12 mouse cellular contexts compared by ENCODE assay signal in genomic region chr2:11914782-11915181, GRCm38 (mm10).
DNase-seq lines count a peak whose midpoint lies in the region; ATAC-seq and TF ChIP-seq lines count a peak whose summit lies in the region.
"Had no signal": no experiment of that assay in that cellular context is flagged by ENCODE, and none has a peak within 500 bp of the region (broad histone marks: within the 10 kb centered on the region; RNA-seq: fewer than 3 reads in every experiment).

No protein-coding gene starts in this region.

- H3K36me3 ChIP-seq in limb, embryonic 14.5 days (ENCODE audit: control insufficient read depth, insufficient read depth, low read length): no peaks in the 10 kb centered on the region
- H3K36me3 ChIP-seq in limb, embryonic 10.5 days: no peaks in the 10 kb centered on the region
- H3K36me3 ChIP-seq in G1E (replicated peaks): no peaks in the 10 kb centered on the region
- no peaks in the 10 kb centered on the region for H3K36me3 ChIP-seq in liver, embryonic 14.5 days (replicated peaks; ENCODE audit: control insufficient read depth, insufficient read depth, low read depth)
- H3K36me3 ChIP-seq in hindbrain, postnatal 0 days (ENCODE audit: insufficient read depth, low read length): no peaks in the 10 kb centered on the region
- H3K36me3 ChIP-seq: embryonic facial prominence, embryonic 15.5 days had no signal

- ATAC-seq in limb, embryonic 14.5 days (ENCODE audit: low FRiP score, low read depth): no peak
- peak; percentile 40; the same call in 1 of the 2 replicates for ATAC-seq in G1E (ENCODE audit: extremely low read depth, insufficient number of reproducible peaks, low FRiP score, poor library complexity, severe bottlenecking)
- peak; percentile 88; the same call in 1 of the 2 replicates for ATAC-seq in liver, embryonic 14.5 days (ENCODE audit: insufficient read depth)
- no peak for ATAC-seq in hindbrain, postnatal 0 days
- ATAC-seq: intestine, postnatal 0 days had no signal

- H3K9me3 ChIP-seq in limb, embryonic 14.5 days (ENCODE audit: control insufficient read depth, low read length): no peaks in the 10 kb centered on the region
- H3K9me3 ChIP-seq in limb, embryonic 10.5 days (replicated peaks): no peaks in the 10 kb centered on the region
- H3K9me3 ChIP-seq in G1E (replicated peaks): no peaks in the 10 kb centered on the region
- H3K9me3 ChIP-seq in liver, embryonic 14.5 days (ENCODE audit: control insufficient read depth, low read length): no peaks in the 10 kb centered on the region
- no peaks in the 10 kb centered on the region for H3K9me3 ChIP-seq in hindbrain, postnatal 0 days (ENCODE audit: low read length)
- H3K9me3 ChIP-seq: embryonic facial prominence, embryonic 15.5 days had no signal

- DNase-seq in limb, embryonic 14.5 days (ENCODE audit: low spot score): peak; percentile 14
- DNase-seq in limb, embryonic 10.5 days (ENCODE audit: low spot score): no peak
- DNase-seq in G1E (ENCODE audit: low spot score): no peak
- DNase-seq in c-Kit-negative CD71-positive TER-119-positive erythroid progenitor cells, embryonic 14.5 days (ENCODE audit: low read depth, low spot score): peak; percentile 71
- peak; percentile 49 to 55 (median 52) for DNase-seq in liver, embryonic 14.5 days (ENCODE audit: low read depth in 3 of 3, low spot score in 3 of 3)
- DNase-seq in cerebellum, adult 2 months: no peak
- DNase-seq in gastrocnemius, adult 18-20 months (ENCODE audit: low spot score): no peak
- no peak for DNase-seq in hindbrain, postnatal 0 days (ENCODE audit: low spot score)

- TF ChIP-seq EP300 in liver, embryonic 14.5 days (IDR thresholded peaks at IDR 0.05; ENCODE audit: low read depth): no peak

- no peak overlapping the region for H3K4me2 ChIP-seq in limb, embryonic 14.5 days (replicated peaks; ENCODE audit: low read depth, low read length, severe bottlenecking)
- H3K4me2 ChIP-seq in liver, embryonic 14.5 days (ENCODE audit: low read depth): no peak overlapping the region
- H3K4me2 ChIP-seq in hindbrain, postnatal 0 days (ENCODE audit: low read depth, low read length): no peak overlapping the region
- H3K4me2 ChIP-seq: embryonic facial prominence, embryonic 15.5 days had no signal

- no peaks in the 10 kb centered on the region for H3K4me1 ChIP-seq in limb, embryonic 14.5 days (ENCODE audit: control insufficient read depth, insufficient read depth, low read length)
- no peaks in the 10 kb centered on the region for H3K4me1 ChIP-seq in limb, embryonic 10.5 days
- peaks cover 5% of the 10 kb centered on the region for H3K4me1 ChIP-seq in G1E (ENCODE audit: insufficient read depth, low read depth, low read length)
- peaks cover 0 to 3% of the 10 kb centered on the region in 2 experiments; a peak in 1 of 4 replicates for H3K4me1 ChIP-seq in liver, embryonic 14.5 days (replicated peaks; ENCODE audit: control insufficient read depth in 2 of 2, insufficient read depth in 2 of 2, low read length in 1 of 2)
- H3K4me1 ChIP-seq in cerebellum, adult 2 months (ENCODE audit: control insufficient read depth, insufficient read depth, low read length): no peaks in the 10 kb centered on the region
- no peaks in the 10 kb centered on the region for H3K4me1 ChIP-seq in hindbrain, postnatal 0 days (ENCODE audit: insufficient read depth, low read length)
- H3K4me1 ChIP-seq: embryonic facial prominence, embryonic 15.5 days had no signal

- no peak for TF ChIP-seq POLR2A in limb, embryonic 14.5 days (IDR thresholded peaks at IDR 0.05; ENCODE audit: borderline replicate concordance, extremely low read depth, insufficient read depth, insufficient read length)
- no peak for TF ChIP-seq POLR2A in cerebellum, adult 2 months (IDR thresholded peaks at IDR 0.05; ENCODE audit: borderline replicate concordance, insufficient read depth, low read length)

- no peaks in the 10 kb centered on the region for H3K27me3 ChIP-seq in limb, embryonic 14.5 days (ENCODE audit: control insufficient read depth, insufficient read depth, low read length)
- H3K27me3 ChIP-seq in limb, embryonic 10.5 days (ENCODE audit: low read depth, poor library complexity, severe bottlenecking): no peaks in the 10 kb centered on the region
- H3K27me3 ChIP-seq in G1E (ENCODE audit: insufficient read depth, low read length): no peaks in the 10 kb centered on the region
- H3K27me3 ChIP-seq in liver, embryonic 14.5 days (ENCODE audit: control insufficient read depth, insufficient read depth, low read length): no peaks in the 10 kb centered on the region
- no peaks in the 10 kb centered on the region for H3K27me3 ChIP-seq in cerebellum, adult 2 months (ENCODE audit: control insufficient read depth, insufficient read depth, low read length)
- H3K27me3 ChIP-seq in hindbrain, postnatal 0 days (ENCODE audit: insufficient read depth, low read length): no peaks in the 10 kb centered on the region
- H3K27me3 ChIP-seq: embryonic facial prominence, embryonic 15.5 days had no signal

- H3K9ac ChIP-seq in limb, embryonic 14.5 days (ENCODE audit: low read depth, low read length, severe bottlenecking): no peak overlapping the region
- H3K9ac ChIP-seq in liver, embryonic 14.5 days (replicated peaks): no peak overlapping the region
- no peak overlapping the region for H3K9ac ChIP-seq in hindbrain, postnatal 0 days (replicated peaks; ENCODE audit: low read length)
- H3K9ac ChIP-seq: embryonic facial prominence, embryonic 15.5 days had no signal

- WGBS in limb, embryonic 14.5 days: 66% methylated on average over 1 of the region's 1 CpGs
- 83% methylated on average over 1 of the region's 1 CpGs for WGBS in limb, embryonic 10.5 days
- 48% methylated on average over 1 of the region's 1 CpGs for WGBS in liver, embryonic 14.5 days (ENCODE audit: insufficient replicate concordance)
- 69% methylated on average over 1 of the region's 1 CpGs for WGBS in cerebellum, adult 2 months
- 83% methylated on average over 1 of the region's 1 CpGs for WGBS in hindbrain, postnatal 0 days

- no peak for TF ChIP-seq CTCF in G1E (IDR thresholded peaks at IDR 0.05; ENCODE audit: low read depth, low read length)
- TF ChIP-seq CTCF in liver, embryonic 14.5 days (IDR thresholded peaks at IDR 0.05; ENCODE audit: low read depth): no peak
- no peak for TF ChIP-seq CTCF in cerebellum, adult 2 months (IDR thresholded peaks at IDR 0.05; ENCODE audit: borderline replicate concordance, insufficient read depth, low read depth, low read length)
- no peak for TF ChIP-seq CTCF in hindbrain, postnatal 0 days (IDR thresholded peaks at IDR 0.05; ENCODE audit: low read depth)

- no peak overlapping the region for H3K4me3 ChIP-seq in limb, embryonic 14.5 days (replicated peaks; ENCODE audit: low read length)
- no peak overlapping the region for H3K4me3 ChIP-seq in limb, embryonic 10.5 days
- no peak overlapping the region for H3K4me3 ChIP-seq in G1E (ENCODE audit: low read depth, low read length)
- no peak overlapping the region for H3K4me3 ChIP-seq in liver, embryonic 14.5 days (ENCODE audit: insufficient read depth in 1 of 2, low read depth in 2 of 2, low read length in 2 of 2)
- H3K4me3 ChIP-seq in cerebellum, adult 2 months (replicated peaks; ENCODE audit: insufficient read depth, low read depth, low read length): no peak overlapping the region
- H3K4me3 ChIP-seq in hindbrain, postnatal 0 days (ENCODE audit: low read length): no peak overlapping the region
- H3K4me3 ChIP-seq: embryonic facial prominence, embryonic 15.5 days; layer of hippocampus, adult 2 months had no signal

- no peak overlapping the region for H3K27ac ChIP-seq in limb, embryonic 14.5 days (replicated peaks; ENCODE audit: low read depth, low read length)
- H3K27ac ChIP-seq in limb, embryonic 10.5 days: no peak overlapping the region
- H3K27ac ChIP-seq in liver, embryonic 14.5 days: no peak overlapping the region
- no peak overlapping the region for H3K27ac ChIP-seq in cerebellum, adult 2 months (ENCODE audit: insufficient read depth, low read length)
- no peak overlapping the region for H3K27ac ChIP-seq in hindbrain, postnatal 0 days
- H3K27ac ChIP-seq: embryonic facial prominence, embryonic 15.5 days; layer of hippocampus, adult 2 months; macrophage had no signal

Comparison
In these comparisons a context has a peak if more than half of its experiments do, and no peak if none do; other contexts are left out.
1. DNase-seq: peak in limb, embryonic 14.5 days (single experiment), c-Kit-negative CD71-positive TER-119-positive erythroid progenitor cells, embryonic 14.5 days (single experiment) and liver, embryonic 14.5 days (3 of 3); none in limb, embryonic 10.5 days (single experiment), G1E (single experiment), cerebellum, adult 2 months (0 of 2), gastrocnemius, adult 18-20 months (single experiment) and hindbrain, postnatal 0 days (single experiment).
2. ATAC-seq: peak in G1E (single experiment) and liver, embryonic 14.5 days (single experiment); none in limb, embryonic 14.5 days (single experiment) and hindbrain, postnatal 0 days (single experiment).